8 mouse cellular contexts compared by ENCODE assay signal in the genomic region with DNA sequence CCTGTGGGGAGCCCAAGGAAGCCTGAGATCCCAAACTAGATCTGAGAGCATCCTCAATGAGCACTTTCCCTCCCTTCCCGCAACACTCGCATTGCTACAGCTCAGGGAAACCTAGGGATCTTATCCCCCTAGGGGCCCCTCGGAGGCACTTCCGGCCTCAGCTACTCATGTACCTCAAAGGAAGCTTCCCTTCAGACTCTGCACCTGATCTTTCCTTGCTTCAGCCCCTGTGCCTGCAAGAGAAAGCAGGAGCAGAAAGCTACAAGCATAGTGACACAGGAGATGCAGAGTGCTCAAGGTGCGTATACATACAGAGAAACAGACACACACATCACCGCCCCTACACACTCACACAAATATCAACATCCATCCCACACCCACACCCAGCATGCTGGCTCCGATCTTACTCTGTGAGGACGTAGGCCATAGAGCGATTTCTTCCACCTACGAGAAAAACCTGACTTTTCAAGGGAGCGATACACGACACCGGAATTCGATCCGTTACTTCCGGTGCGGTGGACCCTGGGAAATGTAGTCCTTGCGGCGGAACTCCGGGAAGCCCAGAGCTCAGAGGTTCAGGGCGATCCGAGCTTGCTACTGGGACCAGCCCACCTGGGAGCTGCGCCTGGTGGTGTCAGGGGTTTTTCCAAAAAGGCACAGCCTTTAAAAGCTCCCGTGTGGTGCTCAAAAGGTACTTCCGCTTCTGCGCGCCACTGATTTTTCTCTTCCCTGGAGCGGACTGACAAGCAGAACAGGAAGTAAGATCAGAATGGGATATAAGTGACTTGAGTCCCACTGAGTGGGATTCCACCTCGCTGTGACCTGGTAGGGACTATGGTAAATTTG. TPM values are rescaled to one million over a fixed set of nuclear protein-coding genes. Genes with fewer than 3 reads are reported as not detected.
DNase-seq lines count a peak whose midpoint lies in the region; ATAC-seq and TF ChIP-seq lines count a peak whose summit lies in the region.

A gene (minus strand): TSS at position 489 of the 846 bp plus-strand sequence.

- peak within 1 kb of the TSS; percentile 95 for H3K4me2 ChIP-seq in forebrain, embryonic 15.5 days (replicated peaks)

- TF ChIP-seq POLR2A in lung, adult 2 months (IDR thresholded peaks at IDR 0.05; ENCODE audit: borderline replicate concordance, extremely low read depth, low read depth, low read length), result peak; percentile 44; the same call in 1 of the 2 replicates

- DNase-seq in ES-E14 (ENCODE audit: low read depth, low spot score), result peak; percentile 84
- DNase-seq in cerebellum, adult 11-12 months, result peak; percentile 59
- DNase-seq in heart, postnatal 25 days (ENCODE audit: low spot score), result peak; percentile 26
- DNase-seq in layer of hippocampus, adult 18-20 months (ENCODE audit: low spot score in 2 of 2), result peak; percentile 77 to 79
- peak; percentile 79 for DNase-seq in lung, adult 2 months
- DNase-seq in thymus, adult 18-20 months, result peak; percentile 34 to 55

- peaks cover 5% of the 10 kb centered on the region for H3K36me3 ChIP-seq in ES-E14 (ENCODE audit: control insufficient read depth, insufficient read depth, low read length, poor library complexity, severe bottlenecking)
- H3K36me3 ChIP-seq in forebrain, embryonic 15.5 days, result no peaks in the 10 kb centered on the region; the same call in 1 of the 2 replicates

- peak within 1 kb of the TSS; percentile 94 for H3K9ac ChIP-seq in ES-E14 (ENCODE audit: insufficient read depth, low read depth, low read length, poor library complexity, severe bottlenecking)
- H3K9ac ChIP-seq in forebrain, embryonic 15.5 days (replicated peaks), result peak within 1 kb of the TSS; percentile 82

- no peaks in the 10 kb centered on the region for H3K9me3 ChIP-seq in ES-E14 (ENCODE audit: control insufficient read depth, insufficient read depth, low read depth, low read length)
- peaks cover 16% of the 10 kb centered on the region for H3K9me3 ChIP-seq in forebrain, embryonic 15.5 days

- no peak for TF ChIP-seq CTCF in lung, adult 2 months (IDR thresholded peaks at IDR 0.05; ENCODE audit: insufficient read depth, low read length)

- H3K27me3 ChIP-seq in forebrain, embryonic 15.5 days, result no peaks in the 10 kb centered on the region

- under 1% methylated on average over 29 of the region's 29 CpGs for WGBS in forebrain, embryonic 15.5 days
- WGBS in lung, adult 2 months, result under 1% methylated on average over 29 of the region's 29 CpGs

- H3K4me1 ChIP-seq in ES-E14 (ENCODE audit: control insufficient read depth in 2 of 2, insufficient read depth in 2 of 2, low read length in 2 of 2, poor library complexity in 1 of 2), result peaks cover 0 to 6% of the 10 kb centered on the region in 2 experiments; a peak in 1 of 4 replicates
- peaks cover 21% of the 10 kb centered on the region for H3K4me1 ChIP-seq in forebrain, embryonic 15.5 days
- no peaks in the 10 kb centered on the region; the same call in 1 of the 2 replicates for H3K4me1 ChIP-seq in lung, adult 2 months (ENCODE audit: control insufficient read depth, insufficient read depth, low read length)

- H3K4me3 ChIP-seq in ES-E14 (ENCODE audit: insufficient read depth in 1 of 2, low read depth in 1 of 2, low read length in 2 of 2, poor library complexity in 1 of 2, severe bottlenecking in 1 of 2), result peak within 1 kb of the TSS; percentile 91 to 98
- peak within 1 kb of the TSS; percentile 78 for H3K4me3 ChIP-seq in forebrain, embryonic 15.5 days
- H3K4me3 ChIP-seq in lung, adult 2 months (replicated peaks; ENCODE audit: extremely low read depth, low read depth, low read length), result peak within 1 kb of the TSS; percentile 99

- H3K27ac ChIP-seq in ES-E14 (ENCODE audit: insufficient read depth, low read depth, low read length, poor library complexity, severe bottlenecking), result peak within 1 kb of the TSS; percentile 59; the same call in 1 of the 2 replicates
- peak within 1 kb of the TSS; percentile 82 for H3K27ac ChIP-seq in forebrain, embryonic 15.5 days (replicated peaks)

- intact Hi-C loops in heart, postnatal 25 days (cut with DNase I), result no loop called here

- in situ Hi-C loops in ES-E14 (cut with MboI; ENCODE audit: low sequenced_read_pairs in 2 of 2, unreplicated experiment in 2 of 2), result no loop called here

- ATAC-seq in forebrain, embryonic 15.5 days (replicated peaks), result peak; percentile 91
- peak; percentile 78 for ATAC-seq in neutrophil, adult 5-6 weeks (ENCODE audit: extremely low read depth, insufficient number of reproducible peaks, low FRiP score, poor library complexity, severe bottlenecking)

TF ChIP-seq in ES-E14, 5 proteins besides CTCF, POLR2A, EP300 and RAD21:
- TF ChIP-seq CHD2 (IDR thresholded peaks at IDR 0.05; ENCODE audit: low read depth, low read length) (no peak), HCFC1 (IDR thresholded peaks at IDR 0.05; ENCODE audit: borderline replicate concordance, insufficient read depth, low read length) (peak; percentile 94)

RNA-seq across cellular contexts. Expression of the gene that starts here (rescaled TPM):
- total RNA-seq in ES-E14 (2012; rRNA removed), result 12.4 and 15.2 TPM in 2 replicates
- polyA plus RNA-seq in forebrain, embryonic 15.5 days (2015; fragmentation: Nextera tagmentation; extraction: Ambion mirVana), result 33.5 and 33.8 TPM in 2 replicates
- total RNA-seq in heart, postnatal 25 days (2021), result 1 to 10 TPM; 7.3 to 8.7 TPM
- total RNA-seq in layer of hippocampus, adult 18-20 months (2021), result 10 to 100 TPM; 20.1 to 20.3 TPM
- polyA plus RNA-seq in lung, adult 2 months (2012; rRNA removed), result 1.3 and 2.0 TPM in 2 replicates
- total RNA-seq in neutrophil, adult 5-6 weeks (2017), result 23.8 and 25.6 TPM in 2 replicates

Comparison
In these comparisons a context has a peak if more than half of its experiments do, and no peak if none do; other contexts are left out.
1. Peak in every context shown above with its lines: DNase-seq, ATAC-seq, H3K4me3 ChIP-seq and H3K27ac ChIP-seq.
2. RNA of the gene that starts here (polyA plus RNA-seq): 33.5 to 33.8 TPM in forebrain, embryonic 15.5 days; 1.3 to 2.0 TPM in lung, adult 2 months; every median in the first group is over 10 times any median in the second.
3. DNase-seq: peak in every context shown above with its lines; median percentile 84 in ES-E14; 79 in lung, adult 2 months; 78 in layer of hippocampus, adult 18-20 months; 59 in cerebellum, adult 11-12 months; 44 in thymus, adult 18-20 months; 26 in heart, postnatal 25 days.